Mouse (Mus musculus) CD4-positive, CD25-positive, alpha-beta regulatory T cell, adult 9 weeks (primary cell): ENCODE data around the gene Slc6a20a. TPM values are rescaled to one million over a fixed set of nuclear protein-coding genes. Genes with fewer than 3 reads are reported as not detected.

Experiments used
- polyA plus RNA-seq: library from polyadenylated mRNA; unstranded; fragments of 100-300 nt; shearing (Covaris generic); gene quantifications from one replicate; pipeline ENCODE4 v1.2.1, GENCODE M21; 2017

Gene Slc6a20a
- not detected for polyA plus RNA-seq

DNA sequence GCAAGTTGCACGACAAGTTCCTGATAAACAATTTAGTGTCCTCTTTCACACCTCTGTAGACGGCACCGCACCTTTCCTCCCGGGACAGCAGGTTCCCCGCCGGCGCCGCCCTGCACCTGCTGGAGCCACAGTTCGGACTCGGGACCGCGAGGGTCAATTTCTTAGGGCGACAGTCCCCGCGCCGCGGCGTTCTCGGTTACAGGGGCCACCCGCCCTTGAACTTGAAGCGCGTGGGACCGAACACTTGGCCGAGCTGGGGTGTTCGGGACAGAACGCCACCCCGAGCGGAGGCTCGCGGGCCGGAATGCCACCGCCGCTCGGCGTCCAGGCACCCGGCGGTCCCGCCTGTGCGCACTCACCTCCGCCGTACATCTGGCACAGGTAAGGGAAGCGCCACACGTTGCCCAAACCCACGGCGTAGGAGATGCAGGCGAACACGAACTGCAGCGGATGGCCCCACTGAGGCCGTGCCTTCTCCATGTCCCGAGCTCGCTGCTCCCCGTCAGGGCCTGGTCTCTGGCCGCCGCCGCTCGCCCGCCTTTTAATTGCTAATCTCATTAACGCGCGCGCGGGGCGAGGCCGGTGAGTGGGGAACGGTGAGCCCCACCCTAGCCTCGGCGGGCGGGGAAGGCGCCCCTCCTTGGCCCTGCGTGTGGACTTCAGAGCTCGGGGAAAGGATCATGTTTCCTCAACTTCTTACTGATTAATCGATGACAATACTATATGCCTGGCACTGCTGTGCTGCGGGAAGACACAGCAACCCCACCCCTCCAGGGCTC is at the start of gene Slc6a20a, which contains the start of gene Ccr9:
Gene Slc6a20a (minus strand): TSS at position 559 of the 779 bp plus-strand sequence.
Gene Ccr9 (plus strand): TSS at position 113 of the 779 bp plus-strand sequence.

GRCm38 (mm10) chr9:123717186-123718008 is 38.7 kb upstream of the Slc6a20a start, which contains the start of gene Lztfl1:
Gene Lztfl1, minus strand, starts transcription at chr9:123717697.

DNA sequence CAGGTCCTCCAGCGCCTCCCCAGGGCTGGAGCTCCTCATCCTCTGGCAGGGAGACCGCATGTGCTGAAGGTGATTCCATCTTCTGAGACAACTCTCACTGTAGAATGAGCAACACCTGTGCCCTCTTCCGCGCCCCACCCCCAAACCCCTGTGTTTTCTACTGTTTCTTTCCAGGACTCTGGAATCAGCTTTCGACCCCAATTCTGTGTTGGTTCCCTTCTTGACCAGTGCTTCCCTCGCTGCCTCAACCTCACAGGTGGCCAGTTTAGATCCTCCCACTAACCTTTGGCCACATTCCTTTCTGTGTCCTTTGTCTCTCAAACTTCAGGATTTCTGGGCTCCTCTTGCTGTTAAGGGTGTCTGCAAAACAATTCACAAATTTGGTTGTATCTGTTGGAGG is 46.4 kb downstream of the Slc6a20a start, which contains the start of gene Slc6a20b:
Gene Slc6a20b (minus strand): TSS at position 285 of the 400 bp plus-strand sequence.

Other genes with a start within 250 kb of the Slc6a20a start
- gene Limd1, start 200.2 kb downstream of the Slc6a20a start, polyA plus RNA-seq: 29.5 TPM
- 98.4 TPM for gene Sacm1l, start 149.1 kb downstream of the Slc6a20a start, polyA plus RNA-seq
- 0.26 TPM for gene Slc6a20b, start 46.3 kb downstream of the Slc6a20a start, polyA plus RNA-seq
- 8.3 TPM for gene Ccr9, start 446 bp downstream of the Slc6a20a start, polyA plus RNA-seq
- gene Lztfl1, start 38.8 kb upstream of the Slc6a20a start, polyA plus RNA-seq: 37.7 TPM
- 22.9 TPM for gene Cxcr6, start 127.6 kb upstream of the Slc6a20a start, polyA plus RNA-seq
- gene Fyco1, start 173.0 kb upstream of the Slc6a20a start, polyA plus RNA-seq: 59.4 TPM
- 0.46 TPM for gene Xcr1, start 183.1 kb upstream of the Slc6a20a start, polyA plus RNA-seq